Mouse (Mus musculus) G1E-ER4 (cell line): ENCODE results near the gene Tifab. TPM values are rescaled to one million over a fixed set of nuclear protein-coding genes. Genes with fewer than 3 reads are reported as not detected.

Source experiments
- GATA1 ChIP-seq: IDR thresholded peaks from one replicate; pipeline ENCODE4 v1.8.0; 2012; ENCODE audit warnings: low read length, inconsistent platforms
- polyA plus RNA-seq: library from polyadenylated mRNA; stranded (reverse); fragments of >175 nt; gene quantifications from 2 replicates; pipeline ENCODE4 v1.2.3, GENCODE M21; 2012

Gene Tifab
- polyA plus RNA-seq: not detected in 2 replicates

- TF ChIP-seq GATA1: no peak
These were observed at the start of gene Tifab for GRCm38 (mm10) chr13:56178416-56179035. Gene Tifab, minus strand, starts transcription at chr13:56178885.

DNA sequence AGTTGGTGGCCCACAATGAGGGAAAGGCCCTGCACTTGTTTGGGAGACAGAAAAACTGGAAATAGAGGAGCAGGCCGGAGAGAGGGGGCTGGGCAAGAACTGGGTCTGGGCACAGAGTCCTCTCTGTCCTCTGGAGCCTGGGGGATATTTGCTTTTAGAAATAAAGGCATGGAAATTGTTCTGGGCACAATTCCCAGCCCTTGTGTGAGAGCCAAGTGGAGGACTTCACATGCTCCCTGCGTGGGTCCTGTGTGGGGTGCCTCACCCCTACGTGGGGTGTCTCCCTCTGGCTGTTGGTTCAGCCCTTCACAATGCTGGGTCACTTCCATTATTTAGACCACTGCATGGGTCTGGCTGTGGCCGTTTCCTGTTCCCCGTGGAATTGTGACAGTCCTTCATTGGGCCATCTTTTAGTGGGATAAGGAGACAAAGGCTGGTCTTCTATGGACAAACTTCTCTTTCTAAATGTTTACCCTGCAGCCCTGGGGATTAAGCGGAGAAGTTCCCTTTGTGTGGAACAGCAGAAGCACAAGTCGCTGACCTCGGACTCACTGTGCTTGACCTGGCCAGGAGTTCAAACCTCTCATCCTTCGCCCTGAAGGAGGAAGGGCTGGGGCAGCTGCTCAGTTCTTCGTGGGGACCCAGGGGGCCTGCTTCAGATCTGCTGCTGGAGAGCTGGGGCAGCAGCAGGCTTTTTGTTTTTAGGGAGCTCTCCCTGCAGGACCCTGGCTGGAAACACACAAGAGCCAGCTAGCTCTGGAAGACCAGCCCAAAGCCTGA, 47.7 kb upstream of the Tifab start:
- TF ChIP-seq GATA1: no peak

- TF ChIP-seq GATA1: no peak
These were observed 44.9 kb upstream of the Tifab start for GRCm38 (mm10) chr13:56223625-56224024.

DNA sequence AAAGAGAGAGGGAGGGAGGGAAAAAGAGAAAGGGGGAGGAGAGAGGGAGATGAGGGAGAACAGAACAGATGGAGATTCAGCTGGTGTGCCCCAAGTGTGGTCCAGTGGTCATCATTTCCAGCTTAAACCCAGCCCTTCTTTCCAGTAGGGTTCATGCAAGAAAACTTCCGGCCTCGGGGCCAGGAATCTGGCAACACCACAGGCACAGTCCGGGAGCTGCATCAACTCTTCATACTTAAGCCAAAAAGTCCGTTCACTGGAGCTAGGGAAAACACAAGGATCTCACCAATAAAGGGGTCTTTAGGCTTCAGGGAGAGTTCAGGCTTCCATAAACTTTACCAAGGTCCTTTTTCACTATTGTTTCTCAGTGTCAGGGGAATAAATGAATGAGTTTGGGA, 44.2 kb upstream of the Tifab start:
- TF ChIP-seq GATA1: no peak

DNA sequence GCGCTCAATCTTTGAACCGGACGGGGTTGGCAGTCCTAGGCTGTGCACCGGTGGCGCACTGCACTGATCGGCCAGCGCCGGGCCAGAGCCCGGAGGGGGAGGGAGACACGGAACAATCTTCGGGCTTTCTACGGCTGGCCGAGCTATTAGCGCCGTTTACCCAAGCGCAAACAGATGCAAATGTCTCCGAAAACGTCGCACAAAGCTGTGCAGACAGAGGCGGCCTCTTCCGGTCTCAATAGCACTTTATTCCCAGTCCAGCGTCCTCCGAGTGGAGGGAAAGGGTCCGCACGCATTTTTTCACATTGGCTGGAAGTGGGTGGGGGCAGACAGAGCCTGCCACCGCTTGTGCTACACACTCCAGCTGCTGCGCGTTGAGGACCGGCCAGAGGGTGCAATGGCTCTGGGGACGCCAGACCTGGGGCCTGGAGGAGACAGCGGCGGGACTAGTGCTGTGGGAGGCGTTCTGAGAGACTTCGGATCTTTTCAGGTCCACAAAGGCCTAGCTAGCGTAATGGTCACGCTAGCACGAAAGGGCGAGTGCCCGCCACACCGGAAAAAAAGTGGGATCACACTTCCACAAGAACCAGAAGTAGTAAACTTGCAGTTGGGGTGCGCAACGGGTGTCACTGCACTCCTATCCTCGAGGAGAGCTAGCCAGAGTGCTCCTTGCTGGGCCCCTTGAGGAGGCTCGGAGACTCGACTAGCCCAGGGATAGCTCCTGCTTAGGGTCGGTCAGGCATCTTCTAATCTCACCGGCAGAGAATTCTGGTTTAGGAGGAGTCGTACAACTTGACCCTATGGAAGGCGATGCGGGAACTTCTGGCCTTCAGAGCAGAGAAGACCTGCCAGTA, 43.5 kb upstream of the Tifab start:
- no peak for TF ChIP-seq GATA1

DNA sequence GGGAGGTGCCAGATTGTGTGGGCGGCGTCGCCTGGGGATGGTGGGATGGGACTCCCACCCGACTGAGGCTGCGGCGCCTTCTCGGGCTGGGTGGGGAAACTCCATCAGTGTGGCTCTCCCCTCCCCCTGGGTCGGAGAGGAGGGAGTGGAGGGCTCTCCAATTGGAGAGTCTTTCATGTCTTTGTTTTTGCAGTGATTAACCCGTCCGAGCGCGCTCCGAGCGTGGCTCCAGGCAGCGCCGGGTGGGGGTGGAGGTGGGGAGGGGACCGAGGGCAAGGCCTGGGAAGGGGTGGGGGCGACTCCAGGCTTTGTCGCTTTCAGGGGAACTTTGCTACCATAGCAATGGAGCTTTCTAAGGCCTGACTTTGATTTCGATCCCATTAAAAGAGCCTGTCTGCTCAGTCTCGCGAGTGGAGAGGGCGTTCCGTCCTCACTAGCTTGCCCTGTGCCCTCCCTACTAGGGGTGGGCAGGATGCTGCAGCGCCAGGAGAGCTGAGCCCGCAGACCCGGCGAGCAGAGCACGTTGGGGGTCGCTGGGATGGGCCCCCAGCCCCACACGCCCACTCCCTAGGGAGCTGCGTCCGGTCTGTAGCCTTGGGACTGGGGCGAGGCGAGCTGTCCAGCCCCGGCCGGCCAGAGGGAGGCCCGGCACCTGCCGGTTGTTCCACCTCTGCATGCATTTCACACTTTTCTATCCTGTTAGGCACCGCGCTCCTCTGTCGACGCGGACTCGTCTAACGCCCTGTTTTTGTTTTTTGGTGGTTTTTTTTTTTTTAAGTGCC, 42.6 kb upstream of the Tifab start:
- no peak for TF ChIP-seq GATA1

DNA sequence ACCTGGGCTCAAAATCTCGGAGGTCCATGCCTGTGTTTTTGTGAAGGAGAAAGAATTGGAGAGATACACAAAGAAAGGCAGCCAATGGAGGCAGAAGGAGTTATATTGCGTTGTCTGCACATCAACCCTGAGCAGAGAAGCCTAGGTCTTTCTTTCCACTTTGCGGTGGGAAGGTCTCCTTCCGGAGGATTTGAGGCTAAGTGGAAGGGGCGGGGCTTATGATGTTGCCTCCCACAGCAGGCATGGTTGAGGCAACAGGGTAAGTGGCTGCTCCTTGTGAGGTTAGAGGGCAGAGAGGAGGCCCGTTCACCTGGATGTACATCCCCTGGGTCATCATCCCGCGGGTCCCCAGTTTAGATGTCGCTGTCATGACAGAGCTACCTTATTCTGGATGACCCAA, 40.6 kb upstream of the Tifab start:
- no peak for TF ChIP-seq GATA1

GRCm38 (mm10) chr13:56216090-56216489, 37.4 kb upstream of the Tifab start:
- TF ChIP-seq GATA1: no peak

GRCm38 (mm10) chr13:56214633-56215032, 35.9 kb upstream of the Tifab start:
- TF ChIP-seq GATA1: no peak

DNA sequence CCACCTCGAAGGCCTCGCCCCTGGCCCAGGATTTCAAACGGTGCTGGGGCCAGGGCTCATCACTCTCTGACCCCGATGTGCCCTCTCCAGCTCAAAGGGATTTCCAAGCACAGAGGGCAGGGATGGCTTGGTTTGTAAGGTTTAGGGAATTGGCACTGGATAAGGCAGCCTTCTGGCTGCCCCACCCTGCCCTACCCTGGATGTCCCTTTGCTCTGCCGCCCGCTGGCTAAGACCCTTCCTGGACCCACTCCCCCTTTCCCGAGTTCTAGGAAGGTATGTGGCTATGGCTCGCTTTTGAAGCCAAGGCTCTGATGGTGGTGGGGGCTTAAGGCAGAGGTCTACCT, 30.4 kb upstream of the Tifab start:
- no peak for TF ChIP-seq GATA1

GRCm38 (mm10) chr13:56208225-56209066, 29.8 kb upstream of the Tifab start:
- no peak for TF ChIP-seq GATA1

DNA sequence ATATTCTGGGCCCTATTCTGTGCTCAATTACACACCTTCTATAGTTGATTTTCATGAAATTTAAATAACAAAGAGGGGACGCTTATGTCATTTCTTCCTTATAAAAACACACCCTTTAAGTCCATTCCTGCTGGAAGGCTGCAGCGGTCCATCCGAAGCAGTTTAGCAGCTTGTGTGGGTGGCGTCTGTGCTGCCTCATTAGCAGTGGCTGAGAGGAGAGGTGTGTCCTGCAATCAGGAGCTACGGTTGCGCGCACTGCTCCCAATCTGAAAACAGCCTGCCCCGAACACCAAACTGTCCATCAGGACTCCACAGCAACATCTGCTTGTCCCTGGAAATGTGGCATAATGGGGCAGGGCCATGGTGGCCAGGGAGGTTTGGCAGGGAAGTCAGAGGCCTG, 20.8 kb upstream of the Tifab start:
- TF ChIP-seq GATA1: no peak

DNA sequence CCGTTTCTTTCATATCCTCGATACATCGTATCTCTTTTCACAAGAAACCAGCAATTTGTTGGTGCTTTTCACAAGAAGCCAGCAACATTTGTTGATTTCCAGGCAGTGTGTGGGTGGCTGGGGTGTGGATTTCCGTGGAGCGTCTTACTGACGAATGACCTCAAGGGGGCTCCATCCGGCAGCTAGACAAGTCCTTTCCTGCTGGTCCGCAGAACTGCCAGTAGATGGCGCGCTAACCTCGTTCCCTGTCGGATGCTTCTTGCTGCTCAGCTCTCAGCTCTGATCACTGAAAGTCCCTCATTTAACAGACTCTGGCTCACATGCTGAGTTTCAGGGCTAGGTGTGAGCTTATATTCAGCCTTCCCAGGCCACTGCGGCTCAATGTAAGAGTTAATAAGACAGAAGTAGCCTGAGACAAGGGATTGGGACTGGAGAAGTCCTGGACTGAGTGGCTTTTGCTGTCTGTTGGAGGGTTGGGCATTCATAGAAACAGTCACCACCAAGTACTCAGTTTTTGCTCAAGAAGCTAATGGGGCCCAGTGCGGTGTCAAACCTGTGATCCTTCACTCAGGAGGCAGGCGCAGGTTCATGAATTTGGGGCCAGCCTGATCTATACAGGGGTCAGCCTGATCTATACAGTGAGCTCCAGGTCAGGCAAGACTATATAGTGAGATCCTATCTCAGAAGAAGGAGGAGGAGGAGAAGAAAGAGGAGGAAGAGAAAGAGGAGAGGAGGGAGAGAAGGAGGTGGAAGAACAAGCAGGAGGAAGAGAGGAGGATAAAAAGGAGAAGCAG, 19.0 kb upstream of the Tifab start:
- no peak for TF ChIP-seq GATA1

GRCm38 (mm10) chr13:56197031-56197430, 18.3 kb upstream of the Tifab start:
- TF ChIP-seq GATA1: no peak
